Mouse (Mus musculus): ENCODE data around the gene Fxyd4. TPM values are rescaled to one million over a fixed set of nuclear protein-coding genes. Genes with fewer than 3 reads are reported as not detected.

Gene Fxyd4
- polyA plus RNA-seq, 1 experiment from 2014 or later: 1.2 TPM

DNA sequence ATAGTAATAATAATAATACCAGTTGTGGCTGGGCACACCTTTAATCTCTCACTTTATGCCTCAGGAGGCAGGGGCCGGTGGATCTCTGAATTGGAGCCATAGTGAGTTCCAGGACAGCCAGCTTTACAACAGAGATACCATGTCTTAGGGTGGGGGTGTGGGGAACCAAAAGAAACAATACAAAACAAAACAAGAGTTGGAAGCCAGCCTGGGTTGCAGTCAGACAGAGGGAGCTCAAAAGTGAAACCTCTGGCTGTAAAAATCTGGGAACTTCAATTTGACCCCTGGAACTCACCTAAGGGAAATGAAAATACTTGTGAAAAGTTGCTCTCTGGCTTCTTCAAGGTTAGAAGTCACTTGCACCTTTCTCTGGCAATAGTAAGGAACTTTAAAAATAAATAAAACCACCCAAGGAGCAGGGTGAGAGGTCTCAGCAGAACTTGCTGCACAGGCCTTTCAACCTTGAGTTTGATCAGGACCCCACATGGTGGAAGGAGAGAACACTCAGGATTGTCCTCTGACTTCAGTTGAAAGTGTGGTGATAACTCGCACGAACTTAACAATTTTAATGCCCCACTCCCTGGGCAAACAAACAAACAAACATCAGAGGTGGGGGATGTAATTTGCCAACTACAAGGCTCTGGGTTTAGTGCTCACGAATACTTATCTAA lies 32.1 kb downstream of the Fxyd4 start:
- Histone ChIP-seq H3K4me1 (replicated peaks) (peaks cover 36% of the 10 kb centered on the region), H3K9ac (peak overlapping the region; percentile 49; the same call in 1 of the 2 replicates), H3K9me3 (replicated peaks) (no peaks in the 10 kb centered on the region), H3K27me3 (replicated peaks) (no peaks in the 10 kb centered on the region), H3K36me3 (no peaks in the 10 kb centered on the region), H3K4me3 (peak overlapping the region; percentile 84), H3K4me2 (peak overlapping the region; percentile 87), H3K27ac (ENCODE audit: poor library complexity, severe bottlenecking) (peak overlapping the region; percentile 31)
- WGBS: 19% methylated on average over 4 of the region's 4 CpGs
- ATAC-seq (ENCODE audit: insufficient number of reproducible peaks, low FRiP score): no peak

DNA sequence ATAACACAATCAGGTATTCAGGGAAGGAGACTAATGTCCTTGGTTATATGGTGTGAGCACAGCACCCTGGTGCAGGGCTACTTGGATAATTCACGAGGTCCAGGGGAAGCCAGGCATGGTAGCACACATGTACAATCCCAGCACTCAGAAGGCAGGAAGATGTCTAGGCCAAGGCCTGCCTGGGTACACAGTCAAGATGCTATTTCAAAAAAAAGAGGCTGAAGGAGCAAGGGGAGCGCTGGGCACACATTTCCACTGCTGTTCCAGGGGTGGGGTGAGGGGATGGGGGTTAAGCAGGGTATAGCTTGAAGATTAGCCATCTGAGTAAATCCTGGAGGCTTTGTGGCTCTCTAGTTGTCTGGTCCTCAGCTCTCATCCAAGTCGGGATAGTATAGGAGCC lies 33.7 kb downstream of the Fxyd4 start:
- 72% methylated on average over 3 of the region's 3 CpGs for WGBS

DNA sequence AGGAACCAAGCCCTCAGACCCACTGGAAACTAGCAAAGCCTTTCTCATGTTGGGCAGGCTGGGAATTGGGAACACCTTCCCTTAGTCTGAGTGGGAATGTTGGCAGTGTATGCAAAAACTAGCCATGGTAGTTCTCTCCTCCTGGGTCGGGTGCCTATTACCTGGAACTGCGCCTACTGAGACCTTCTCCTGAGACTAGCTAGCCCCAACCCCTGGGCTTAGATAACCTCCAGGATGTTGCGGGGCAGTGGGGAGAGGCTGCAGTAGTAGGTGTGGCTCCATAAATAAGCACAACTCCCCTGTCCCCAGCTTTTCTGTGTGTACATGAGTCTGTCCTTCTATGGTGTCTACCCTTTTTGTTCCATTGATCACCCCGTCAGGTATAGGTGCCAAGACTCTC lies 34.9 kb downstream of the Fxyd4 start:
- Histone ChIP-seq H3K27me3 (replicated peaks) (no peaks in the 10 kb centered on the region), H3K36me3 (no peaks in the 10 kb centered on the region), H3K4me1 (replicated peaks) (peaks cover 17% of the 10 kb centered on the region), H3K4me2 (no peak overlapping the region), H3K4me3 (no peak overlapping the region), H3K9me3 (replicated peaks) (no peaks in the 10 kb centered on the region), H3K9ac (no peak overlapping the region), H3K27ac (ENCODE audit: poor library complexity, severe bottlenecking) (no peak overlapping the region)
- ATAC-seq (ENCODE audit: insufficient number of reproducible peaks, low FRiP score): no peak
- WGBS: 70% methylated on average over 4 of the region's 4 CpGs

More for the DNA sequence above, 33.7 kb downstream of the Fxyd4 start:
- Histone ChIP-seq H3K9me3 (replicated peaks) (no peaks in the 10 kb centered on the region), H3K27me3 (replicated peaks) (no peaks in the 10 kb centered on the region), H3K36me3 (no peaks in the 10 kb centered on the region), H3K9ac (no peak overlapping the region), H3K4me2 (no peak overlapping the region), H3K27ac (ENCODE audit: poor library complexity, severe bottlenecking) (no peak overlapping the region), H3K4me3 (no peak overlapping the region), H3K4me1 (replicated peaks) (peaks cover 22% of the 10 kb centered on the region)
- no peak for ATAC-seq (ENCODE audit: insufficient number of reproducible peaks, low FRiP score)

DNA sequence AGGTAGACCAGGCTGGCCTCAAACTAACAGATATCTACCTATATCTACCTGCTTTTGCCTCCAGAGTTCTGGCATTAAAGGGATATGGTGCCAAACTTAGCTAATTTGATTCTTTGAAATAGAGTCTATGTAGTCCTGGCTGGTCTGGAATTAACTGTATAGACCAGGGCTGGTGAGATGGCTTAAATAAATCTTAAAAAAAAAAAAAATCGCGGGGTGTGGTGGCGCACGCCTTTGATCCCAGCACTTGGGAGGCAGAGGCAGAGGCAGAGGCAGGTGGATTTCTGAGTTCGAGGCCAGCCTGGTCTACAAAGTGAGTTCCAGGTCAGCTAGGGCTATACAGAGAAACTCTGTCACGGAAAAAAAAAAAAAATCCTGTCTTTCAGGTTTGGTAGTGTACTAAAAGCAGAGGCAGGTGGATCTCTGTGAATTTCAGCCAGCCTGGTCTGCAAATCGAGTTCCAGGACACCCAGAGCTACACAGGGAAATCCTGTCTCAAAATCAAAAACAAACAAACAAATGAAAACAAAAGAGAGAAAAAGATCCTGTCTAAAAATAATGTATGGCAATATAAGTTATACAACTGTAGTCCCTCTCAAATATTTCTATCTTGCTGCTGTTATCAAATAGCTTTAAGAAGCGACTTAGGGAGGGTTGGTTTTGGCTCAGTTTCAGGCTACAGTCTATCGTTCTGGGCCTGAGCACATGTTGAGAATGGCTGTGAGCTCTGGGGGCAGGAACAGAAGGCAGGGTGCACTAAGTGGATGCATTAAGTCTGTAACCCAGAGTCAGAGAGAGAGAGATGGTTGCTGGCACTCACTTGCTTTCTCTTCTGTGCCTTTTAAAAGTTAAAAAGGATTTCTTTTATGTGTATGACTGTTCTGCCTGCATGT lies 35.7 kb downstream of the Fxyd4 start:
- WGBS: 63% methylated on average over 9 of the region's 9 CpGs
- Histone ChIP-seq H3K4me3 (no peak overlapping the region), H3K9me3 (replicated peaks) (no peaks in the 10 kb centered on the region), H3K4me2 (no peak overlapping the region), H3K9ac (no peak overlapping the region), H3K36me3 (no peaks in the 10 kb centered on the region), H3K27me3 (replicated peaks) (no peaks in the 10 kb centered on the region), H3K4me1 (replicated peaks) (peaks cover 17% of the 10 kb centered on the region), H3K27ac (ENCODE audit: poor library complexity, severe bottlenecking) (no peak overlapping the region)
- ATAC-seq (ENCODE audit: insufficient number of reproducible peaks, low FRiP score): no peak

DNA sequence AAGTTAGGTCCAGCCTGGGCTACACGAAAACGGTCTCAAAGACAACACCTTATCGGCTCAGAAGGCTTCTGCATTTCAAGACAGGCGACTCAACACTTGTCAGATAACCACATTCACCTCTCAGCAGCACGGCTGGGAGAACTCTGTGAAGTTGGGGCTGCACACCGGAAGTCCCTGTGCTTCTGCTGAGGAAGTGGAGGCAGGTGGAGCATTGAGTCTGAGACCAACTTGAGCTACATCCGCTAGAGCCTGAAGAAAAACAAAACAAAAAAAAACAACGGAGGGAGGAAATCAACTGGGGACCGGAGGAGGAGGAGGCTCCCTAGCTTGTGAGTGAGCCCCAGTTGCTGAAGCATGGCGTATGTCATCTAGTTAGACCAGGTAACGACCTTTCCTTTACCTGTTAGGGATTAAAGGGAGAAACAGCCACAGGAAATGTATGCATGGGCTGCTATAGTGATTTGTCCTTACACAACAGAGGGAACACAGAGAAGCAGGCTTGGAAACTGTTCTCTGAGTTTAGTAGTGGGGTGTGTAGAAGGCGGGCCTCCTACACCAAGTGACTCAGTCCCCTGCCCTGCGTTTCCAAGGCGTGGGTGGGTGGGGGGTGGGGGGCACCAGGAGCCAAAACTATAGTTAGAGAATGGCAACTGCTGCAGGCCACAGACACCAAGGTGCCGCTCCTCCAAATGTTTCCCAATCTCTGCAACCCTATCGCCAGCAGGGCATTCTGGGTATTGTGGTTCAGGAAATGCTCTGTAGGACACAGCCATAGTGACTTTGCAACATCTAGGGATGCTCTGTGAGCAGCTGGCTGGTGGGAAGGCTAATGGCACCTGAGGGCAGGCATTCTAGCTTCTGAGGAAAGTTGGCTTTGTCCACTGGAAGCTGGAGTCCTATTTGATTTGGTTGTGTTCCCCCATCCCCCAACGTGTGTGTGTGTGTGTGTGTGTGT lies 37.1 kb downstream of the Fxyd4 start, which contains the start of gene Hnrnpf:
Gene Hnrnpf, plus strand, starts transcription at position 199 of the 955 bp plus-strand sequence.
- H3K4me2 ChIP-seq: no peak within 1 kb of the TSS
- H3K36me3 ChIP-seq: no peaks in the 10 kb centered on the region
- peaks cover 14% of the 10 kb centered on the region for H3K4me1 ChIP-seq (replicated peaks)
- 0 out of 2 replicates have a peak, but pooled peaks have one; percentile 37 for ATAC-seq (ENCODE audit: insufficient number of reproducible peaks, low FRiP score)
- H3K9ac ChIP-seq: no peak within 1 kb of the TSS
- H3K4me3 ChIP-seq: no peak within 1 kb of the TSS
- no peaks in the 10 kb centered on the region for H3K27me3 ChIP-seq (replicated peaks)
- no peaks in the 10 kb centered on the region for H3K9me3 ChIP-seq (replicated peaks)
- WGBS: 55% methylated on average over 17 of the region's 17 CpGs
- H3K27ac ChIP-seq (ENCODE audit: poor library complexity, severe bottlenecking): no peak within 1 kb of the TSS; the same call in 1 of the 2 replicates

DNA sequence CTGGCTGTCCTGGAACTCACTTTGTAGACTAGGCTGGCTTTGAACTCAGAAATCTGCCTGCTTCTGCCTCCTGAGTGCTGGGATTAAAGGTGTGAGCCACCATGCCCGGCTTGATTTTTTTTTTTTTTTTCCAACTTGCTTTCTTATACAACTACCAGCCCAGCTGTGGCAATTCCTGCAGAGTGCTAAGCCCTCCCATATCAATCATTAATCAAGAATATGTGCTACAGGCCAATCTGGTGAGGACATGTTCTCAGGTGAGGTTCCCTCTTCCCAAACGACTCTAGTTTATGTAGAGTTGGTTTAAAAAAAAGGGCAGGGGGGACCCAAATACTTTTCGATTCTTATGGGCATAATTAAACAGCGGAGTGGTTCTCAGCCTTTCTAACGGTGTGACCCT lies 39.7 kb downstream of the Fxyd4 start:
- Histone ChIP-seq H3K27ac (ENCODE audit: poor library complexity, severe bottlenecking) (no peak overlapping the region), H3K36me3 (no peaks in the 10 kb centered on the region), H3K4me3 (no peak overlapping the region), H3K9me3 (replicated peaks) (no peaks in the 10 kb centered on the region), H3K4me2 (no peak overlapping the region), H3K4me1 (replicated peaks) (peaks cover 11% of the 10 kb centered on the region; the same call in 1 of the 2 replicates), H3K27me3 (replicated peaks) (no peaks in the 10 kb centered on the region), H3K9ac (no peak overlapping the region)
- WGBS: 74% methylated on average over 5 of the region's 5 CpGs
- no peak for ATAC-seq (ENCODE audit: insufficient number of reproducible peaks, low FRiP score)

DNA sequence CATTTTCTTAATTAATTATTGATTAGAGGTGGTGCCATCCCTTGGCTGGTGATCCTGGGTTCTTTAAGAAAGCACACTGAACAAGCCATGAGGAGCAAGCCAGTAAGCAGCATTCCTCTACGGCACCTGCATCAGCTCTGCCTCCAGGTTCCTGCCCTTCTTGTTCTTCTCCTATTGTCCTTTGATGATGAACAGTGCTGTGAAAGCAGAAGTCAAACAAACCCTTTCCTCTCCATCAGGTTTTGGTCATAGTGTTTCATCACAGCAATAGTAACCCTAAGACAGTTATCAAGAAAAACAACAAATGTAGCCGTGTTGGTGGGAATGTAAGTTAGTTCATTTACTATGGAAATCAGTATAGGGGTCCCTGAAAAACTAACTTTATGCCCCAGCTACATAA lies 44.1 kb downstream of the Fxyd4 start:
- peaks cover 16% of the 10 kb centered on the region for H3K4me1 ChIP-seq (replicated peaks)
- no peaks in the 10 kb centered on the region for H3K27me3 ChIP-seq (replicated peaks)
- H3K36me3 ChIP-seq: no peaks in the 10 kb centered on the region
- WGBS: 85% methylated on average over 2 of the region's 2 CpGs
- no peak overlapping the region for H3K9ac ChIP-seq
- H3K9me3 ChIP-seq (replicated peaks): no peaks in the 10 kb centered on the region
- no peak overlapping the region for H3K4me3 ChIP-seq
- no peak overlapping the region for H3K4me2 ChIP-seq
- H3K27ac ChIP-seq (ENCODE audit: poor library complexity, severe bottlenecking): no peak overlapping the region
- ATAC-seq (ENCODE audit: insufficient number of reproducible peaks, low FRiP score): no peak

DNA sequence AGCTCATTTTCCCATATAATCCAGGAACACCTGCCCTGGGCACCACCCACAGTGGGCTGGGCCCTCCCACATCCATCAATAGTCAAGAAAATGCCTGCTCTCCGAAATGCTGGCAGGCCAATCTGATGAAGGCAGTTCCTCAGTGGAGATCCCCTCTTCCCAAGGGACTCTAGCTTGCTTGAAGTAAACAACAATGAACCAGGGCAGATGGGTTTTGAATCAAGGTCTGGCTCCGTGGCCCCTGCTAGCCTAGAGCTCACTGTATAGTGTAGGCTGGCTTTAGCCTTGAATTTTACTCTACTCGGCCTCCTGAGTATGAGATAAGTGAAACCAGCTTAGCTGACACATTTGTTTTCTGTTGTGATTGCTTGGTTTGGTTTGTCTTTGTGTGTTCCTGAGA lies 45.1 kb downstream of the Fxyd4 start:
- WGBS: 58% methylated on average over 3 of the region's 3 CpGs

DNA sequence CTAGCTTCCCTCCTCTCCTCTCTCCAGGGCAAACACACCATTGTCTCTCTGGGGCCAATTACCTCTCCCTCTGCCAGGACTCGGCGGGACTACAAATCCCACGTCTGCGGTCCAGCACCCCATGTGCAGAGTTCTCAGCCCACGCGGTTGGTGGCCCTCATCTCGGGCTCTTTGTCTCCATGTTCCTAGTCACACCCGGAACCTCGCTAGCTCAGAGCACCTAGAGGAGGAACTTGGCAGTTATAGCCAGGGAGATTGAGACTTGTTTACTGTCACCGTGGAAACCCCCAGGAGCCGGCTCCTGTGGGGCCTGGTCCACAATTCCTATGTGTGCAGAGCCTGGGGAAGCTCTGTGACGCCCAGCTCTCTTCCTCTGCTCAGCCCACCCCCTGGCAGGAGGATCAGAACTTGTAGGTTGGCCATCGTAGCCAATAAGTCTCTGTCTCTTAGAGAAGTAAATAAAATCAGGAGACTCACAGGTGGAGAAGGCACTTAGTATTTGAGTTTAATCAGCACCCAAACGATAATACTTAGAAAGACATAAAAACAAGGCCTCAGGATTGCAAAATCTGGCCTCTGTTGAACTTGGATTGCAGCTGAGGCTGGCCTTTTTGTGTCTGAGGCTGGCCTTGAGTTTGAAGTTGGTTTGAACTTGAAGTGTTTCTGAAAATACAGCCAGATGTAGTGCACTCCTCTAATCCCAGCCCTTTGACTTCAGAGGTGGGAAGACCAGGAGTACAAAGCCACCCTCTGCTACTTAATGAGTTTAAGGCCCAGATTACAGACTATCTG lies 45.9 kb downstream of the Fxyd4 start:
- Histone ChIP-seq H3K9ac (no peak overlapping the region), H3K36me3 (no peaks in the 10 kb centered on the region), H3K4me3 (no peak overlapping the region), H3K4me2 (no peak overlapping the region), H3K9me3 (replicated peaks) (no peaks in the 10 kb centered on the region), H3K27ac (ENCODE audit: poor library complexity, severe bottlenecking) (no peak overlapping the region), H3K4me1 (replicated peaks) (peaks cover 17% of the 10 kb centered on the region), H3K27me3 (replicated peaks) (no peaks in the 10 kb centered on the region)
- no peak for ATAC-seq (ENCODE audit: insufficient number of reproducible peaks, low FRiP score)
- WGBS: 54% methylated on average over 14 of the region's 14 CpGs

More for the DNA sequence above, 45.1 kb downstream of the Fxyd4 start:
- no peaks in the 10 kb centered on the region for H3K36me3 ChIP-seq
- peaks cover 17% of the 10 kb centered on the region for H3K4me1 ChIP-seq (replicated peaks)
- no peak overlapping the region for H3K9ac ChIP-seq
- H3K27ac ChIP-seq (ENCODE audit: poor library complexity, severe bottlenecking): no peak overlapping the region
- H3K4me2 ChIP-seq: no peak overlapping the region
- no peaks in the 10 kb centered on the region for H3K27me3 ChIP-seq (replicated peaks)
- no peak for ATAC-seq (ENCODE audit: insufficient number of reproducible peaks, low FRiP score)
- no peaks in the 10 kb centered on the region for H3K9me3 ChIP-seq (replicated peaks)
- H3K4me3 ChIP-seq: no peak overlapping the region

DNA sequence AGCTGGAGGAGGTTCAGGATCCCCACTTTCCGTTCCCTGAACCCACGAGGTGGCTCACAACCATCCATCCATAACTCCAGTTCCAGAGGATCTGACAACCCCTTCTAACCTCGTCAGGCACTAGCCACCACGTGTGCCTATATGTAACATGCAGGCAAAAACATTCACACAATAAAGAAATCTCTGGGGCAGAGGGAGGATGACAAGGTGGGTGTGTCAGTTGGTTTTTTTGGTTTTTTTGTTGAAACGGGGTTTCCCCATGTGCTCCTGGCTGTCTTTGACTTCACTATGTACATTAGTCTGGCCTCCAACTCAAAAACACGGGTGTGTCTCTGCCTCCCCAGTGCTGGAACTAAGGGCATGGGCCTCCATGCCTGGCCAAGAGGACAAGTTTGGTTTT lies 47.2 kb downstream of the Fxyd4 start:
- 80% methylated on average over 6 of the region's 6 CpGs for WGBS
- H3K36me3 ChIP-seq: no peaks in the 10 kb centered on the region
- no peak for ATAC-seq (ENCODE audit: insufficient number of reproducible peaks, low FRiP score)

More for the DNA sequence above, 47.2 kb downstream of the Fxyd4 start:
- Histone ChIP-seq H3K4me2 (no peak overlapping the region), H3K27me3 (replicated peaks) (no peaks in the 10 kb centered on the region), H3K4me1 (replicated peaks) (peaks cover 17% of the 10 kb centered on the region), H3K9ac (no peak overlapping the region), H3K27ac (ENCODE audit: poor library complexity, severe bottlenecking) (no peak overlapping the region), H3K9me3 (replicated peaks) (no peaks in the 10 kb centered on the region), H3K4me3 (no peak overlapping the region)

Measured in heart, embryonic 12.5 days (tissue).